Mouse (Mus musculus): Measurements from ENCODE around the gene Bcl7b. TPM values are rescaled to one million over a fixed set of nuclear protein-coding genes. Genes with fewer than 3 reads are reported as not detected.

Gene Bcl7b
- polyA plus RNA-seq (2012; ENCODE audit: insufficient read depth, insufficient read length, low replicate concordance, missing spikeins) = not detected in 2 replicates

DNA sequence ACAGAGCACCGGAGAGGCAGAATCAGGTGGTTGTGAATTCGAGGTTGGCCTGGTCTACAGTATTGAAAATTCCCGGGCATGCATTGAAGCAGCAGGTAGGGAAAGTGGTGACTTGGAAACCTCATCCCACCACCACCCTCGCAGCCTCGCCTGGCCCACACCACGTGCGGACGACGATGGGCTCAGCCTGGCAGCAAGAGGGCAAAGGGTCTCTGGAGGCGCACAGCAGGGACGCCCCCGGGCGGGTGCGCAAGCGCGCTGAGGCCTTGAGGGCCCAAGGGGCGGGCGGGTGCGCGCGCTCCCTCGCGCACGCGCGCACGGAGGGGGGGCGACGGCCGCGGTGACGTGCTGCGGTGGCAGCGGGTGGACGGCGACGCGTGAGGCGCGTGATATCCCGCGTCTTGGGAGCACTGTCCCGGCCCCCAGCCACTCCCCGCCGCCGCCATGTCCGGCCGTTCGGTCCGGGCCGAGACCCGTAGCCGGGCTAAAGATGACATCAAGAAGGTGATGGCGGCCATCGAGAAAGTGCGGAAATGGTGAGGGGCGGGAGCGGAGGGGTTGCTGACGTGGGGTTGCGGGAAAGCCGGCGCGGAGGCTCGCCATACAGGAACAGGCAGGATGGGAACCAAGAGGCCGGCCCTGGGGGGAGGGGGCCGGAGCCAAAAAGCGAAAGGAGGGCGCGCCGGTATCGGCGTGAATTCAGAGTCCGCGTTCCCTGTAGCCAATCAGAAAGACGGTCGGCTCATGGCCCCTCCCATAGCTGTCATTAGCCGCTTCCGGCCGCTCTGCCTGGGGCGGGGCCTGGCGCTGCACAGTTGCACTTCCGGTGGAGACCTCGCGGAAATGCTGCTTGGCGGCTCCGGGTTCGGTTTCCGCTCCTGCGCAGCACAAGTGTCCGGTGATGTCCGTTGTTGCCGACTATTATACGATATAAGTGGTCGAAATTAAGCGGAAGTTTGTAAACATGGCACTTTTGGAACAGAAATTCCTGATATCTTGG, at the start of gene Bcl7b:
Gene Bcl7b (plus strand): TSS at position 221 of the 1,000 bp plus-strand sequence.
- peak; percentile 87; the same call in 1 of the 2 replicates for TF ChIP-seq POLR2A (IDR thresholded peaks at IDR 0.05; ENCODE audit: insufficient read depth, low read depth, low read length)
- no peak for TF ChIP-seq CTCF (IDR thresholded peaks at IDR 0.05; ENCODE audit: insufficient read depth, low read depth, low read length)
- Histone ChIP-seq H3K27ac (ENCODE audit: insufficient read depth, low read depth, low read length) (peak within 1 kb of the TSS; percentile 90), H3K4me1 (ENCODE audit: control insufficient read depth, insufficient read depth, low read length) (peaks cover 8% of the 10 kb centered on the region), H3K4me3 (ENCODE audit: insufficient read depth, low read depth, low read length) (peak within 1 kb of the TSS; percentile 55)
- 1% methylated on average over 90 of the region's 95 CpGs for WGBS

DNA sequence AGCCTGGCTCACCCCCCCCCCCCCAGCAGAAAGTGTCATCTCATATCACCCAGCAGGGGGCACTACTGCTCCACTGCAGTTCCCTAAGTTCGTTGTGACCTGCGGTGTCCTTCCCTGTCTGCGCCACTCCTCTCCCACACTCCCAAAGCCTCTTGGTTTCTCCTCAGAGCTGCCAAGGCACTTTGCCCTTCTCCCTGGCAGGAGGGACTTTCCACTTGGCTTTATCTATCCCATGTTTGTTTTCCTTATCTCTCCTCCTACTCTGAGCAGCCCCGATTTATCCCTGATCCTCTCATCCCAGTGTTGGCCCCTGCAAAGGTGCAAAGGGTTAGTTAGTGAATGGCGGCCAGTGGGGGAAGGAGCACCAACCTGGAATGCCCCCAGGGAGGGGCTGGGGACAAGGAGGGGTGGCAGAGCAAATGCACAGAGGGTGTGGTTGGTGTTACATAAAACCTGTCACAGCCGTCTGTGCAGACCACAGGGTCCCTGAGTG, 49.4 kb upstream of the Bcl7b start:
- 25% methylated on average over 6 of the region's 6 CpGs for WGBS
- Histone ChIP-seq H3K4me1 (ENCODE audit: control insufficient read depth, insufficient read depth, low read length) (peaks cover 4% of the 10 kb centered on the region), H3K4me3 (ENCODE audit: insufficient read depth, low read depth, low read length) (no peak overlapping the region), H3K27ac (ENCODE audit: insufficient read depth, low read depth, low read length) (no peak overlapping the region)
- TF ChIP-seq POLR2A (IDR thresholded peaks at IDR 0.05; ENCODE audit: insufficient read depth, low read depth, low read length) (no peak), CTCF (IDR thresholded peaks at IDR 0.05; ENCODE audit: insufficient read depth, low read depth, low read length) (peak; percentile 57)

DNA sequence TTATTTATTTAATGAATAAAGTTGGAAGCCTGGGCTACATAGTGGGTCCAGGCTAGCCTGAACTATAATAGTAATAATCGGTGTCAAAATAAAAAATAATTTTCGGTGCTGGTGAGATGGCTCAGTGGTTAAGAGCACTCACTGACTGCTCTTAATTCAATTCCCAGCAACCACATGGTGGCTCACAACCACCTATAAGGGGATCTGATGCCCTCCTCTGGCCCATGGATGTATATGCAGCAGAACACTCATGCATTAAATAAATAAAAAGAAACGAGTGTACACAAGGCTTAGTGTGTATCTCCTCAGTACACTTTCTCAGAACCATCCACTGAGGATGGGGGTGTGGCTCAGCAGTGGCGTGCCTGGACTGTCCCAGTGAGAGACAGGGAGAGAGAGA, 47.3 kb upstream of the Bcl7b start:
- TF ChIP-seq CTCF (IDR thresholded peaks at IDR 0.05; ENCODE audit: insufficient read depth, low read depth, low read length) (no peak), POLR2A (IDR thresholded peaks at IDR 0.05; ENCODE audit: insufficient read depth, low read depth, low read length) (no peak)
- Histone ChIP-seq H3K4me3 (ENCODE audit: insufficient read depth, low read depth, low read length) (no peak overlapping the region), H3K4me1 (ENCODE audit: control insufficient read depth, insufficient read depth, low read length) (peaks cover 4% of the 10 kb centered on the region), H3K27ac (ENCODE audit: insufficient read depth, low read depth, low read length) (no peak overlapping the region)
- WGBS = 59% methylated on average over 4 of the region's 4 CpGs

DNA sequence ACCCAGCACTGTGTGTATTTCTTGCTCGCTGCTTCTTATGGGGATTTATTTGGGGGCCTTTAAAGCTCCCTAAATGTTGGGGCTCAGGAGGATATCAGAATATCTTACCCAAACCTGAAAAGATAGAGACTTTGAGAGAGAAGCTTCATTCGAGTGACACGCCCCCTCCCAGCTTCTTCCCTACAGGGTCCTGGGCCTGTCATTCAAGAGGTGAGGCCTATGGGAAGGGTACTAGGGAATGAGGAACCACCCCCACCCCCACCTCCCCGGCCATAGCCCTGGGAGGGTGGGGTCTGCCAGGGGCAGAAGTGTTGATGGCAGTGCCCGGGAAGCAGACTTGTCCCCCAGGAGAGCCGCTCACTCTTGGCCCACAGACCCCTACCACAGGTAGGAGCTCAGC, 42.0 kb upstream of the Bcl7b start:
- Histone ChIP-seq H3K27ac (ENCODE audit: insufficient read depth, low read depth, low read length) (no peak overlapping the region), H3K4me1 (ENCODE audit: control insufficient read depth, insufficient read depth, low read length) (no peaks in the 10 kb centered on the region), H3K4me3 (ENCODE audit: insufficient read depth, low read depth, low read length) (no peak overlapping the region)
- TF ChIP-seq POLR2A (IDR thresholded peaks at IDR 0.05; ENCODE audit: insufficient read depth, low read depth, low read length) (no peak), CTCF (IDR thresholded peaks at IDR 0.05; ENCODE audit: insufficient read depth, low read depth, low read length) (no peak)
- 76% methylated on average over 6 of the region's 6 CpGs for WGBS

DNA sequence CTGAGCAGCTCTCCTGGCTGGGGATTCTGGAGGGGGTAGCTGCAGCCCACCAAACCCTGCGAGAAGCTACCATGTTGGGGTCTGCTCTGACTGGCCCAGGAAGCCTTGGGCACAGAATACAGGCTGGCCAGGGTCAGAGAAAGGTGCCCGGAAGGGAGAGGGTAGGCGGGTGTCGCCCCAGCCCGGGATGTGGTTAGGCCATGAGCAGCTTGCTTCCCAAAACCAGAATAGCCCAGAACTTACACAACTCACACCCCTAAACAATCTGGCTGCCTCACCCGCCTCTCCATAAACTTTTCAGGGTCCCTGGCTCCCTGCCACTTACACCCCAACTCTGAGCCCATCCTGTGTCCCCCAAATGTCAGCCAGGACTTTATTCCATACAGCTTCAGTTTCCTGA, 40.4 kb upstream of the Bcl7b start:
- H3K4me1 ChIP-seq (ENCODE audit: control insufficient read depth, insufficient read depth, low read length) = no peaks in the 10 kb centered on the region
- no peak overlapping the region for H3K27ac ChIP-seq (ENCODE audit: insufficient read depth, low read depth, low read length)
- TF ChIP-seq CTCF (IDR thresholded peaks at IDR 0.05; ENCODE audit: insufficient read depth, low read depth, low read length) (no peak), POLR2A (IDR thresholded peaks at IDR 0.05; ENCODE audit: insufficient read depth, low read depth, low read length) (no peak)
- no peak overlapping the region for H3K4me3 ChIP-seq (ENCODE audit: insufficient read depth, low read depth, low read length)
- 72% methylated on average over 6 of the region's 6 CpGs for WGBS

DNA sequence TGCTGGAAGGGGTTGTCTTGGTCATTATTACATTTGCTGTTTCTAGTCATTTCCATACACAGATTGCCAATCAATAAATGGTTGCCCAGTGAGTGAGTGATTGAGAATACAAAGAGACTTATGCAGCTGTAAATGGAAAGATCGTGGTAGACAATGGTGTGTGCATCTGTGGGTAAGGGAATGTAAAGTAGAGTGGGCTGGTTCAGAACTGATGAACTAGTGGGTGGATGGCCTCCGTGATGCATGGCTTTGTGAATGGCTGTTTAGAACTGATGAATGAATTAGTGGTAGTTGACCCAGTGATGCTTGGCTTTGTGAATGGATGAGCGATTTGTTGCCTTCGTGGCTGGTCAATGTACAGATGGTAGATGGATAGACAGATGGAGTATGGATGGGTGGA, 38.3 kb upstream of the Bcl7b start:
- TF ChIP-seq POLR2A (IDR thresholded peaks at IDR 0.05; ENCODE audit: insufficient read depth, low read depth, low read length) (no peak), CTCF (IDR thresholded peaks at IDR 0.05; ENCODE audit: insufficient read depth, low read depth, low read length) (no peak)

DNA sequence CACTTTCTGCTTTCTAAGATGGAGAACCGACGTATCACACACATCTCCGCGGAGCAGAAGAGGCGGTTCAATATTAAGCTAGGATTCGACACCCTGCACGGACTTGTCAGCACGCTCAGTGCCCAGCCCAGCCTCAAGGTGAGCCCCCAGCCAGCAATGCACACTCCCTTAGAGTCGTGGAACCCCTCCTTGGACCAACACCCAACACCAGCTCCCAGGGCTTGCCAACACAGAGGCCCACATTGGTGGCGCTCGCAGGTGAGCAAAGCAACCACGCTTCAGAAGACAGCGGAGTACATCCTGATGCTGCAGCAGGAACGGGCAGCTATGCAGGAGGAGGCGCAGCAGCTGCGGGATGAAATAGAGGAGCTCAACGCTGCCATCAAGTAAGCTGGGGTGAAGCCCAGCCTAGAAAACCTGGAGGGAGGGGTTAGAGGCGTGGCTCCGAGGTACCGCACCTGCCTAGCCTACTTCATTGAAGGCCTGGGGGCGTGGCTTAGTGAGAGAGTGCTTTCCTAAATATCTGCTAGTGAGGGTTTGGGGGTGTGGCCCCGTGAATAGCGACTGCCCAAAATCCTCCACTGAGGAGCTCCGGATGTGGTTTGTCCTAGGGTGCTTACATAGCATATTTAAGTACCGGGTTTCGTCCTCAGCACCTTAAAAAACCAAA, 34.2 kb upstream of the Bcl7b start:
- Histone ChIP-seq H3K27ac (ENCODE audit: insufficient read depth, low read depth, low read length) (no peak overlapping the region), H3K4me1 (ENCODE audit: control insufficient read depth, insufficient read depth, low read length) (peaks cover 16% of the 10 kb centered on the region), H3K4me3 (ENCODE audit: insufficient read depth, low read depth, low read length) (no peak overlapping the region)
- no peak for TF ChIP-seq POLR2A (IDR thresholded peaks at IDR 0.05; ENCODE audit: insufficient read depth, low read depth, low read length)
- no peak for TF ChIP-seq CTCF (IDR thresholded peaks at IDR 0.05; ENCODE audit: insufficient read depth, low read depth, low read length)
- WGBS = 4% methylated on average over 26 of the region's 26 CpGs

More for the DNA sequence above, 38.3 kb upstream of the Bcl7b start:
- H3K4me1 ChIP-seq (ENCODE audit: control insufficient read depth, insufficient read depth, low read length) = peaks cover 12% of the 10 kb centered on the region
- no peak overlapping the region for H3K4me3 ChIP-seq (ENCODE audit: insufficient read depth, low read depth, low read length)
- 85% methylated on average over 4 of the region's 4 CpGs for WGBS
- H3K27ac ChIP-seq (ENCODE audit: insufficient read depth, low read depth, low read length) = no peak overlapping the region

DNA sequence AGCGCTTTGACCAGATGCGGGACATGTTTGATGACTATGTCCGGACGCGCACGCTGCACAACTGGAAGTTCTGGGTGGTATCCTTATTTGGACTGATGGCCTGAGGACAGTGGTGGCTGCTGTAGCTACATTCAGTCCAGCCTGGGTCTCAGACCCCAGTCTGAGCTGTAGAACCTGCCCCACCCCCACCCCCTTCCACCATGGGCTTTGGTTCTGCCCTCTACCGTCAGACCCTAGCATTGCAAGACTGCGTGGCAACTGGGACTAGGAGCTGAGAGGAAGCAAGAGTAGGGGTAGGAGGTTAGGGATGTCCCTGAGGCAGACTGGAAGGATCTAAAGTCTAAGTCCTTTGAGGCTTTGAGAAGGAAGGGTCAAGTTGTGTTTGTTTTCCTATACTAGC, 33.5 kb upstream of the Bcl7b start:
- Histone ChIP-seq H3K27ac (ENCODE audit: insufficient read depth, low read depth, low read length) (no peak overlapping the region), H3K4me3 (ENCODE audit: insufficient read depth, low read depth, low read length) (no peak overlapping the region), H3K4me1 (ENCODE audit: control insufficient read depth, insufficient read depth, low read length) (peaks cover 16% of the 10 kb centered on the region)
- 9% methylated on average over 8 of the region's 8 CpGs for WGBS
- TF ChIP-seq POLR2A (IDR thresholded peaks at IDR 0.05; ENCODE audit: insufficient read depth, low read depth, low read length) (no peak), CTCF (IDR thresholded peaks at IDR 0.05; ENCODE audit: insufficient read depth, low read depth, low read length) (peak; percentile 41; the same call in 1 of the 2 replicates)

Measured in olfactory bulb, adult 2 months (tissue).